Comparison of ENCODE assay signal across 9 mouse cellular contexts in the genomic region with DNA sequence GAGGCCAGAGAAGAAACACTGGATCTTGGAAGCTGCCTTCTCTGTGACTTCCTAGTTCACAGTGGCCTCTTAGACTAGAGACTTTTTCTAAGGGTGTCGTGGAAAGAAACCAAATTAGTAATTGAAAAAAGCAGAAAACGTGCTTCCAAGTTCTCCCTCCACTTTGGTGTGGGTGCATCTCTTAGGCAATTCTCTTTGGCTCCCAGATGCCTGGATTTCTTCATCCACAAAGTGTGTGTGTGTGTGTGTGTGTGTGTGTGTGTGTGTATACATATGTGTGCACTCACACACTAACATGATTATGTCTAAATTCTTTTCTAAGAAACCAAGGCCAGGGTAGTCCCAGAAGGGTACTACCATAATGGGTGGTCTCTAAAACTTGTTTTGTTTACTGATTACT. TPM values are rescaled to one million over a fixed set of nuclear protein-coding genes. Genes with fewer than 3 reads are reported as not detected.
A peak's percentile ranks its signal among the peaks of the same experiment; 100 is the strongest.
DNase-seq lines count a peak whose midpoint lies in the region; ATAC-seq and TF ChIP-seq lines count a peak whose summit lies in the region.
"Had no signal": no experiment of that assay in that cellular context is flagged by ENCODE, and none has a peak within 500 bp of the region (broad histone marks: within the 10 kb centered on the region; RNA-seq: fewer than 3 reads in every experiment).

No protein-coding gene starts in this region.

- H3K27me3 ChIP-seq in cerebellum, adult 2 months (ENCODE audit: control insufficient read depth, insufficient read depth, low read length) = no peaks in the 10 kb centered on the region
- H3K27me3 ChIP-seq in heart, embryonic 12.5 days (replicated peaks) = no peaks in the 10 kb centered on the region
- no peaks in the 10 kb centered on the region for H3K27me3 ChIP-seq in liver, embryonic 15.5 days

- H3K4me2 ChIP-seq in heart, embryonic 12.5 days = peak overlapping the region; percentile 76
- peak overlapping the region; percentile 62; the same call in 1 of the 2 replicates for H3K4me2 ChIP-seq in liver, embryonic 15.5 days

- H3K27ac ChIP-seq in cerebellum, adult 2 months (ENCODE audit: insufficient read depth, low read length) = peak overlapping the region; percentile 19; the same call in 1 of the 2 replicates
- peak overlapping the region; percentile 94 for H3K27ac ChIP-seq in heart, embryonic 12.5 days (ENCODE audit: poor library complexity, severe bottlenecking)
- no peak overlapping the region for H3K27ac ChIP-seq in liver, embryonic 15.5 days (replicated peaks)
- H3K27ac ChIP-seq: liver, embryonic 14.5 days had no signal

- H3K36me3 ChIP-seq in heart, embryonic 12.5 days = peaks cover 10% of the 10 kb centered on the region; the same call in 1 of the 2 replicates
- no peaks in the 10 kb centered on the region for H3K36me3 ChIP-seq in liver, embryonic 15.5 days (replicated peaks)

- H3K9ac ChIP-seq in heart, embryonic 12.5 days = peak overlapping the region; percentile 78
- H3K9ac ChIP-seq in liver, embryonic 15.5 days = no peak overlapping the region
- H3K9ac ChIP-seq: liver, embryonic 14.5 days had no signal

- no peak for TF ChIP-seq POLR2A in cerebellum, adult 2 months (IDR thresholded peaks at IDR 0.05; ENCODE audit: borderline replicate concordance, insufficient read depth, low read length)

- H3K4me1 ChIP-seq in cerebellum, adult 2 months (ENCODE audit: control insufficient read depth, insufficient read depth, low read length) = peaks cover 6% of the 10 kb centered on the region; the same call in 1 of the 2 replicates
- peaks cover 37% of the 10 kb centered on the region for H3K4me1 ChIP-seq in heart, embryonic 12.5 days (replicated peaks)
- H3K4me1 ChIP-seq in liver, embryonic 15.5 days (replicated peaks) = peaks cover 6% of the 10 kb centered on the region

- no peak for TF ChIP-seq CTCF in cerebellum, adult 2 months (IDR thresholded peaks at IDR 0.05; ENCODE audit: borderline replicate concordance, insufficient read depth, low read depth, low read length)

- 41% methylated on average over 2 of the region's 2 CpGs for WGBS in cerebellum, adult 2 months
- WGBS in heart, embryonic 12.5 days = 14% methylated on average over 2 of the region's 2 CpGs
- 41% methylated on average over 2 of the region's 2 CpGs for WGBS in liver, embryonic 15.5 days (ENCODE audit: insufficient replicate concordance)

- H3K4me3 ChIP-seq in cerebellum, adult 2 months (replicated peaks; ENCODE audit: insufficient read depth, low read depth, low read length) = no peak overlapping the region
- peak overlapping the region; percentile 58 for H3K4me3 ChIP-seq in heart, embryonic 12.5 days
- H3K4me3 ChIP-seq in liver, embryonic 15.5 days (replicated peaks) = no peak overlapping the region

- ATAC-seq in heart, embryonic 12.5 days (ENCODE audit: insufficient number of reproducible peaks, low FRiP score) = no peak
- no peak for ATAC-seq in liver, embryonic 15.5 days (ENCODE audit: insufficient read depth)

- DNase-seq in cerebellum, adult 2 months = no peak
- no peak for DNase-seq in cerebellum, adult 9-11 months
- DNase-seq in 3T3-L1 (ENCODE audit: low read depth, low spot score) = peak; percentile 55
- DNase-seq in embryo, embryonic 10 days (ENCODE audit: low spot score) = no peak
- no peak for DNase-seq in urinary bladder, postnatal 14 days (ENCODE audit: low spot score)
- no peak for DNase-seq in thymus, adult 18-20 months

- peaks cover 2% of the 10 kb centered on the region for H3K9me3 ChIP-seq in heart, embryonic 12.5 days (replicated peaks)
- no peaks in the 10 kb centered on the region for H3K9me3 ChIP-seq in liver, embryonic 15.5 days (replicated peaks)

RNA-seq across cellular contexts. Expression of gene Traf3ip2, which starts 1.2 kb away (rescaled TPM):
- 5.7 and 6.9 TPM in 2 replicates for polyA plus RNA-seq in cerebellum, adult 2 months (2012; rRNA removed)
- 10.9 and 11.7 TPM in 2 replicates for polyA plus RNA-seq in heart, embryonic 12.5 days (2016; fragmentation: Nextera tagmentation; extraction: Ambion mirVana)
- 1.5 and 1.6 TPM in 2 replicates for polyA plus RNA-seq in liver, embryonic 15.5 days (2015; fragmentation: Nextera tagmentation; extraction: Ambion mirVana)
